Mouse (Mus musculus) G1E-ER4 (cell line): Measurements from ENCODE around the gene Lce3a. TPM values are rescaled to one million over a fixed set of nuclear protein-coding genes. Genes with fewer than 3 reads are reported as not detected.

Experiments used
- GATA1 ChIP-seq: IDR thresholded peaks from one replicate; pipeline ENCODE4 v1.8.0; 2012; ENCODE audit warnings: low read length, inconsistent platforms
- polyA plus RNA-seq: library from polyadenylated mRNA; stranded (reverse); fragments of >175 nt; gene quantifications from 2 replicates; pipeline ENCODE4 v1.2.3, GENCODE M21; 2012

The Lce3a gene
- not detected in 2 replicates for polyA plus RNA-seq

- TF ChIP-seq GATA1, result no peak
These were observed at the start of gene Lce3a for GRCm38 (mm10) chr3:92926130-92926529. Lce3a (minus strand) TSS chr3:92926230.

GRCm38 (mm10) chr3:92966761-92967160, 40.7 kb upstream of the Lce3a start, which contains the start of gene Lce3e:
Lce3e (plus strand) TSS chr3:92967061.
- no peak for TF ChIP-seq GATA1

- no peak for TF ChIP-seq GATA1
These were observed 31.1 kb upstream of the Lce3a start, which contains the start of gene Lce3d for GRCm38 (mm10) chr3:92957090-92957489. Lce3d (plus strand) TSS chr3:92957390.

GRCm38 (mm10) chr3:92944186-92944585, 18.2 kb upstream of the Lce3a start, which contains the start of gene Lce3c:
Lce3c (plus strand) TSS chr3:92944486.
- TF ChIP-seq GATA1, result no peak

- TF ChIP-seq GATA1, result no peak
These were observed 6.6 kb upstream of the Lce3a start, which contains the start of gene Lce3b for GRCm38 (mm10) chr3:92932679-92933078. Lce3b (plus strand) TSS chr3:92932979.

GRCm38 (mm10) chr3:92920364-92920763, 5.7 kb downstream of the Lce3a start:
- TF ChIP-seq GATA1, result no peak

- no peak for TF ChIP-seq GATA1
These were observed 18.5 kb downstream of the Lce3a start for GRCm38 (mm10) chr3:92907571-92907970.

- TF ChIP-seq GATA1, result no peak
These were observed 20.8 kb downstream of the Lce3a start for GRCm38 (mm10) chr3:92905182-92905581.

GRCm38 (mm10) chr3:92903640-92904039, 22.4 kb downstream of the Lce3a start:
- no peak for TF ChIP-seq GATA1

- TF ChIP-seq GATA1, result no peak
These were observed 23.0 kb downstream of the Lce3a start for GRCm38 (mm10) chr3:92902992-92903391.

GRCm38 (mm10) chr3:92894489-92894888, 31.5 kb downstream of the Lce3a start:
- TF ChIP-seq GATA1, result no peak

- TF ChIP-seq GATA1, result no peak
These were observed 32.0 kb downstream of the Lce3a start for GRCm38 (mm10) chr3:92894063-92894462.

Other genes with a start within 250 kb of the Lce3a start
- gene Lce1c, start 247.0 kb downstream of the Lce3a start, polyA plus RNA-seq, result not detected in 2 replicates
- not detected in 2 replicates for gene Lce1d, start 239.0 kb downstream of the Lce3a start, polyA plus RNA-seq
- not detected in 2 replicates for gene Lce1e, start 217.2 kb downstream of the Lce3a start, polyA plus RNA-seq
- not detected in 2 replicates for gene Lce1f, start 205.9 kb downstream of the Lce3a start, polyA plus RNA-seq
- not detected in 2 replicates for gene Gm38119, start 187.1 kb downstream of the Lce3a start, polyA plus RNA-seq
- gene Lce1g, start 173.9 kb downstream of the Lce3a start, polyA plus RNA-seq, result not detected in 2 replicates
- gene Lce1h, start 161.2 kb downstream of the Lce3a start, polyA plus RNA-seq, result not detected in 2 replicates
- gene Lce1i, start 147.3 kb downstream of the Lce3a start, polyA plus RNA-seq, result not detected in 2 replicates
- not detected in 2 replicates for gene Lce1j, start 135.7 kb downstream of the Lce3a start, polyA plus RNA-seq
- not detected in 2 replicates for gene Lce1k, start 118.3 kb downstream of the Lce3a start, polyA plus RNA-seq
- gene Kprp, start 99.0 kb downstream of the Lce3a start, polyA plus RNA-seq, result not detected in 2 replicates
- gene Lce1l, start 74.9 kb downstream of the Lce3a start, polyA plus RNA-seq, result not detected in 2 replicates
- gene 2310050C09Rik, start 56.0 kb downstream of the Lce3a start, polyA plus RNA-seq, result not detected in 2 replicates
- gene Lce3b, start 6.7 kb upstream of the Lce3a start, polyA plus RNA-seq, result not detected in 2 replicates
- gene Lce3c, start 18.3 kb upstream of the Lce3a start, polyA plus RNA-seq, result not detected in 2 replicates
- gene Lce3d, start 31.2 kb upstream of the Lce3a start, polyA plus RNA-seq, result not detected in 2 replicates
- gene Lce3e, start 40.8 kb upstream of the Lce3a start, polyA plus RNA-seq, result not detected in 2 replicates
- not detected in 2 replicates for gene Lce3f, start 66.0 kb upstream of the Lce3a start, polyA plus RNA-seq
- gene Crct1, start 89.5 kb upstream of the Lce3a start, polyA plus RNA-seq, result not detected in 2 replicates
- gene Lce1m, start 92.8 kb upstream of the Lce3a start, polyA plus RNA-seq, result not detected in 2 replicates
- not detected in 2 replicates for gene Gm4858, start 142.6 kb upstream of the Lce3a start, polyA plus RNA-seq
- gene Crnn, start 218.6 kb upstream of the Lce3a start, polyA plus RNA-seq, result not detected in 2 replicates